Mouse (Mus musculus) heart, adult 2 months (tissue): ENCODE measurements around the gene Klri1. TPM values are rescaled to one million over a fixed set of nuclear protein-coding genes. Genes with fewer than 3 reads are reported as not detected.
"Not testable (repeated sequence)": the region's sequence is repeated elsewhere in the genome, so short reads cannot be mapped to it uniquely, and the experiment has no call there.

Source experiments
- DNase-seq, 2 experiments: peaks; one replicate each; pipeline ENCODE4 v3.0.0; 2021
- H3K27ac ChIP-seq: fragments of 200-600 bp; 2 replicates; pipeline ENCODE4 v1.8.1; 2022
- H3K27me3 ChIP-seq: fragments of 200-500 bp; 2 replicates; pipeline ENCODE4 v1.6.1; 2012; ENCODE audit warnings: mild to moderate bottlenecking, low read length, inconsistent platforms, mixed read lengths; ENCODE audit not compliant: control insufficient read depth, insufficient read depth
- H3K36me3 ChIP-seq: fragments of 200-500 bp; 2 replicates; pipeline ENCODE4 v1.6.1; 2012; ENCODE audit warnings: low read length, inconsistent platforms; ENCODE audit not compliant: control insufficient read depth, insufficient read depth
- H3K4me1 ChIP-seq: fragments of 200-500 bp; 2 replicates; pipeline ENCODE4 v1.6.1; 2011; ENCODE audit warnings: low read length; ENCODE audit not compliant: control insufficient read depth, insufficient read depth
- H3K4me3 ChIP-seq: fragments of 200-600 bp; 2 replicates; pipeline ENCODE4 v1.8.1; 2022
- H3K79me2 ChIP-seq: fragments of 200-500 bp; replicated peaks from 2 replicates; pipeline ENCODE4 v1.6.1; 2012; ENCODE audit warnings: mild to moderate bottlenecking, inconsistent platforms, low read length, moderate library complexity, mixed read lengths; ENCODE audit not compliant: control insufficient read depth, insufficient read depth
- H3K9ac ChIP-seq: fragments of 200-500 bp; 2 replicates; pipeline ENCODE4 v1.6.1; 2012; ENCODE audit warnings: low read depth, mild to moderate bottlenecking, control low read depth, inconsistent platforms, low read length, mixed read lengths
- CTCF ChIP-seq: fragments of 200-600 bp; IDR thresholded peaks from 2 replicates; pipeline ENCODE4 v1.8.1; 2022; ENCODE audit warnings: antibody characterized with exemption, mild to moderate bottlenecking, moderate library complexity
- EP300 ChIP-seq: fragments of 200-500 bp; IDR thresholded peaks from 2 replicates; pipeline ENCODE4 v1.6.1; 2011; ENCODE audit warnings: low read depth, low read length, control low read depth; ENCODE audit not compliant: insufficient read depth
- POLR2A ChIP-seq: fragments of 200-500 bp; IDR thresholded peaks from 2 replicates; pipeline ENCODE4 v1.6.1; 2011; ENCODE audit warnings: mild to moderate bottlenecking, low read depth, low read length, control low read depth; ENCODE audit not compliant: insufficient read depth
- WGBS: fragments of 180-500 bp; shearing (Covaris S2); methylation state at CpG from one replicate; pipeline ENCODE4 v1.1.7; 2018; 5-methylcytosine and 5-hydroxymethylcytosine counted together
- intact Hi-C: fragments of 180-260 bp; cut with DNase I; formaldehyde crosslinking; loops from one replicate; pipeline ENCODE4 v1.15.1; 2025
- polyA plus RNA-seq: library from polyadenylated mRNA; depleted of rRNA; stranded (reverse); fragments of >200 nt; gene quantifications from 2 replicates; pipeline ENCODE4 v1.2.3, GENCODE M21; 2012
- total RNA-seq, 2 experiments: library from RNA; stranded (reverse); gene quantifications; 2 replicates each; pipeline ENCODE4 v1.2.3; 2021

Klri1 gene
- total and polyA plus RNA-seq, 3 experiments: 0.18 TPM; not detected in 2

DNA sequence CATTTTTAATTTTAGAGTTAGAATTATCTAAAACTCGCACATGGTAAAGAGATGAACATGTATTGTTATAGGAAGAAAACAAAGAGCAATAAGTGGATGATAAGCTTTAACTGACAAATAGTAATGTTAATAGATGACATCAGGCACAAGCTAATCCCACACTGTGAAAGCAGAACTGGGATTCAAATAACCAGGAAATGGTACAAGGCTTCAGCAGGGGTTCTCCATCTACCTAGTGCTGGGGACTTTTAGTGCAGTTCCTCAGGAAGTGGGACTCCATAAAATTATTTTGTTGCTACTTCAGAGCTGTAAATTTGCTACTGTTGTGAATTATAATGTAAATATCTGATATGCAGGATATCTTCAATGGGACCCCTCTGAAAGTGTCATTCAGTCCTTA is 10.3 kb upstream of the Klri1 start:
- H3K9ac ChIP-seq: no peak overlapping the region
- TF ChIP-seq CTCF (no peak), EP300 (no peak), POLR2A (no peak)
- intact Hi-C loops: no loop called here
- H3K4me1 ChIP-seq: no peaks in the 10 kb centered on the region
- no peaks in the 10 kb centered on the region for H3K79me2 ChIP-seq
- H3K36me3 ChIP-seq: no peaks in the 10 kb centered on the region
- no peaks in the 10 kb centered on the region for H3K27me3 ChIP-seq
- 80% methylated on average over 1 of the region's 1 CpGs for WGBS
- no peak overlapping the region for H3K27ac ChIP-seq
- DNase-seq: no peak
- H3K4me3 ChIP-seq: no peak overlapping the region

DNA sequence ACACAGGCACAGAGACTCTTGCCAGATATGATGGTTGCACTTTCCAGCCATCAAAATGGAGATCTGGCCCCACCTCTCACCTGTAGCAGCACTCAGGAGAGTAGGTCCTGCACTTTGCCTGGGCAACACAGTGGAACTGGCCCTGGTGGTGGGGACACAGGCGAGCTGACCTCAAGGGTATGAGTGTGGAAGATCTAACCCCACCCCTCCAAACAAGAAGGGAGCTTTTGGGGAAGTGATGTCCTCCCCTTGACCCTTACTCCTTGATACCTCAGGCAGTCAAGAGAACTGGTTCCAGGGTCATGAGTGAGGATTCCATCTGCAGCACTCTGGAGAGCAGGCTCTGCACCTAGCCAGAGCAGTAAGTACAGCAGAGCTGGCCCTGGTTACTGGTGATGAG is 4.5 kb upstream of the Klri1 start:
- intact Hi-C loops: no loop called here
- no peak for TF ChIP-seq CTCF
- no peak for TF ChIP-seq EP300
- TF ChIP-seq POLR2A: no peak
- 50% methylated on average over 1 of the region's 1 CpGs for WGBS

DNA sequence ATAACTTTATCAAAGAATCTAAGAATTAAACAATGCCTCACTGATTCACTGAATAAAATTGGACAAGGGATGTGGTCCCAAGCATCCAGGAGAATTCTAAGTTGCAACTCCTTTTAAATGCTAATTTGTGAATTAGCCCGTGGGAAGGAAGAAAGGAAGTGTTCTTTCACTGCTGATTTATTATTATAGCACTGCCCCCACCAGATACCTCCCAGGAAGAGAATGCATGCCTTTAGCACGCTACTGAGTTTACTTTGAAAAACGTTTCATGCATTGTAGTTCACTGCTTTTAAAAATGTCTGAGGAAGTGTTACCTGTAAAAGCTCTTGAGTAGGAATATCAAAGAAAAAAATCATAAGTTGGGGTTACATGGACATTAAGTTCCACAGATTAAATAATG is 3.6 kb upstream of the Klri1 start:
- no peaks in the 10 kb centered on the region for H3K27me3 ChIP-seq

More for the DNA sequence above, 4.5 kb upstream of the Klri1 start:
- no peaks in the 10 kb centered on the region for H3K36me3 ChIP-seq
- no peak overlapping the region for H3K27ac ChIP-seq
- no peak for DNase-seq
- no peak overlapping the region for H3K9ac ChIP-seq
- H3K4me3 ChIP-seq: no peak overlapping the region
- H3K27me3 ChIP-seq: no peaks in the 10 kb centered on the region
- no peaks in the 10 kb centered on the region for H3K4me1 ChIP-seq
- H3K79me2 ChIP-seq: no peaks in the 10 kb centered on the region

DNA sequence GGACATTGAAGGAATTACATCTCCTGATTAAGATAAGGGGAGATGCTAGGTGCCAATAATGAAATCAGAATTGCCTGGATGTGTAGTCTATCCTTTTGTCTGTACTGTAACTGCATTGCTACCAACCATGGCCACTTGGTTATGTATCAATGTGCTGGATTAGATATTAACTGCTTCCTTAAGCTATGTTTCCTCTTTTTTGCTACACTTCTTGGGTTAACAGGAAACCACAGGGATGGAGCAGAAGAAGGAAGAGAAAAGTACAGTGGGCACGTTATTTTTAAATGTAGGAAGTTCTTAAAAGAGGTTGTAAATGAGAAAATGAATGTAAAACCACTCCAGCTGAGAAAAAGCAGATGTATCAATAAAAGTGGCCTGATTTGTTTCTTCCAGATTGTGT is 3.4 kb downstream of the Klri1 start:
- H3K4me1 ChIP-seq: no peaks in the 10 kb centered on the region
- 26% methylated on average over 1 of the region's 1 CpGs for WGBS
- H3K27ac ChIP-seq: no peak overlapping the region
- no peaks in the 10 kb centered on the region for H3K36me3 ChIP-seq
- H3K27me3 ChIP-seq: no peaks in the 10 kb centered on the region
- H3K9ac ChIP-seq: no peak overlapping the region
- H3K4me3 ChIP-seq: no peak overlapping the region
- TF ChIP-seq EP300: no peak
- no peak for TF ChIP-seq CTCF
- no peak for TF ChIP-seq POLR2A
- DNase-seq: no peak
- H3K79me2 ChIP-seq: no peaks in the 10 kb centered on the region
- intact Hi-C loops: no loop called here

More for the DNA sequence above, 3.6 kb upstream of the Klri1 start:
- Histone ChIP-seq H3K27ac (no peak overlapping the region), H3K9ac (no peak overlapping the region), H3K4me3 (no peak overlapping the region), H3K4me1 (no peaks in the 10 kb centered on the region), H3K36me3 (no peaks in the 10 kb centered on the region), H3K79me2 (no peaks in the 10 kb centered on the region)
- TF ChIP-seq EP300 (no peak), CTCF (no peak), POLR2A (no peak)
- intact Hi-C loops: no loop called here
- DNase-seq: no peak
- WGBS: 29% methylated on average over 3 of the region's 3 CpGs

DNA sequence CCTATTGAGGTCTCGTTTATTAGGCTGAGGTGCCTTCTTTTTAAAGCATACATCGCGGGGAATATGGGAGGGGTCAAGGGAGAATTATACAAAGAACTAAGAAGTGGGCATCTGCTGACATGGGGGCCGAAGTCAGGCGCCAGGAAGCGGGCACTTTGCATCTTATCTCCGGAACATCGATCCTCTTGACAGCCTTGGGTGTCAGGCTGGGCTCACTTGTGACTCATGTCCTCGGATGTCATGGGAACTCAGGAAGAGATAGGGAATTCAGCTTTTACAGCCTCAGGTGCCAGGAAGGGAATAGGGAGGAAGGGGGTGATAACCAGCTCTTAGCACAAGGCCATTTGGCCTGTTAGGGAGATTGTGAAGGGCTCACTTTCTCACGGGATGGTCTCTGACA is 25.5 kb downstream of the Klri1 start:
- WGBS: 44% methylated on average over 10 of the region's 10 CpGs
- intact Hi-C loops, H3K27ac ChIP-seq, H3K79me2 ChIP-seq, H3K4me1 ChIP-seq, H3K9ac ChIP-seq, H3K27me3 ChIP-seq, H3K4me3 ChIP-seq, H3K36me3 ChIP-seq, DNase-seq: not testable (repeated sequence)

DNA sequence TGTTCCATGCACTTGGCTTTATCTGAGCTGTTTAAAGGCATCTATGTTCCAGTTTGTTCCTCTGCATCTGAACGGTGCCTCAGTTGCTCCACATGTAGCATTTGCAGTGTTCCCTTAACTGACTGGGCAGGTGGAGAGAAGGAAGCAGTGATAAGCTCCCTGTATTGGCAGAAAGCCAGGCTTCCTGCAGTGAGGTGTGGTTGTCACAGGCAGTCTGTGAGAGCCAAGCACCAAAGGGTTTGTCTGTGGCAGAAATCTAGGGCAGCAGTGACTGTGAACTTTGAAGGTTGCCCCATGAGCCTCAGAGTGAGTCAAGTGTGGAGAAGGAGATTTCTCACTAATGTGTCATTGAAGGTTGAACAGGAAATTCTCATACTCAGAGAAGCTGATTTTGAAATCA is 36.6 kb downstream of the Klri1 start:
- no peak overlapping the region for H3K9ac ChIP-seq
- H3K27me3 ChIP-seq: no peaks in the 10 kb centered on the region
- 36% methylated on average over 1 of the region's 1 CpGs for WGBS
- intact Hi-C loops: no loop called here
- no peaks in the 10 kb centered on the region for H3K36me3 ChIP-seq
- no peaks in the 10 kb centered on the region for H3K4me1 ChIP-seq
- no peak overlapping the region for H3K4me3 ChIP-seq
- TF ChIP-seq CTCF (no peak), POLR2A (no peak), EP300 (no peak)
- DNase-seq: no peak
- H3K27ac ChIP-seq: no peak overlapping the region
- H3K79me2 ChIP-seq: no peaks in the 10 kb centered on the region

DNA sequence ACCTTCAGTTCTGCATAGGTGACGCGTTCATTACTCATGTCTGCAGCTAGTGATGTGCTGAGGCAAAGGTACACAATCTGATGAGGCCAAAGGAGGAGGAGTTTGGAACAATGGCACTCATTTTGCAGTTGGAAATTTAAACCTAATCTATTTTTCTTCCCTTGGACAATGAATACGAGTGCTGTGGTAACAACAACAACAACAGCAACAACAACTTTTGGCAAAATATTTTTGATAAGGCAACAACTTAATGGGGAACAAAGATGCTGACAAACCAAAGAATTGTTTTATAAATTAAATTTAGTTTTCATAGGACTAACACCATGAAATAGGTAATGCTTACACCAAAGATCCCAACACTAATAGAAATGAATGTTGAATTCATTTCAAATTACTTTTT is 38.1 kb downstream of the Klri1 start, which contains the start of gene Klrc1:
TSS of gene Klrc1 (minus strand) at position 101 of the 400 bp plus-strand sequence.
- Histone ChIP-seq H3K36me3 (no peaks in the 10 kb centered on the region), H3K27ac (no peak within 1 kb of the TSS), H3K79me2 (no peaks in the 10 kb centered on the region), H3K27me3 (no peaks in the 10 kb centered on the region), H3K9ac (no peak within 1 kb of the TSS), H3K4me1 (no peaks in the 10 kb centered on the region), H3K4me3 (no peak within 1 kb of the TSS)
- DNase-seq: no peak
- WGBS: 73% methylated on average over 3 of the region's 3 CpGs
- TF ChIP-seq POLR2A (no peak), CTCF (no peak)
- intact Hi-C loops: no loop called here

DNA sequence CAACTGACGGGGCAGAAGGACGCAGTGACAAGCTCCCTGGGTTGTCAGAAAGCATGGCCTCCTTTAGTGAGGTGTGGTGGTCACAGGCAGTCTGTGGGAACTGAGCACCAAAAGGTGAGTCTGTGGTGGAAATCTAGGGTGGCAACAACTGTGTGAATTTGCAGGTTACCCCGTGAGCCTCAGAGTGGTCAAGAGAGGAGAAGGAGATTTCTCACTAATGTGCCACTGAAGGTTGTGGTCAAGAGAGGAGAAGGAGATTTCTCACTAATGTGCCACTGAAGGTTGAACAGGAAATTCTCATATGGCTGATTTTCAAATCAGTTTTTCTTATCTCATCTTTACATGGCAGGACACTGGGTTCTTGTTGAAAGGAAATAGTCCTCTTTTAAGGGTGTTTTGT is 55.6 kb downstream of the Klri1 start:
- H3K27ac ChIP-seq, H3K27me3 ChIP-seq, DNase-seq, H3K4me3 ChIP-seq, H3K9ac ChIP-seq, intact Hi-C loops, H3K4me1 ChIP-seq, H3K79me2 ChIP-seq, H3K36me3 ChIP-seq: not testable (repeated sequence)
- WGBS: no CpG with 5 or more reads among the region's 3 CpGs

DNA sequence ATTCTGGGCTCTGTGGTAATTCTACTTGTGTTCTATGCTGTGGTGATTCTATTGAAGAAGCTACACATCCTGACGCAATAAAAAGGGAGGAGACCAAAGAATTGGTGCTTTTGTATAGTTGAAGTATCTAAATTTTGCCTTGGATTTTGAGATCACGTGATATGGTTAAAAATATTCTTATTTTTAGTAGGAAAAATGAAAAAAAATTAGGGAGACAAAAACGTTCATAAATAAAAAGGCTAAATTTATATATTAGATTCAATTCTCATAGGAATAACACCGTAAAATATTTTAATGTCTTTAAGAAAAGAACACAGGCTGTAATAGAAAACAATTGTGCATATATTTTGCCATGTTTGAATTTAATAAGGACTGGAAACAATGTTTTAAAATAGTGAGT is 56.3 kb downstream of the Klri1 start, which contains the start of gene Klrc2:
TSS of gene Klrc2 (minus strand) at position 101 of the 400 bp plus-strand sequence.
- DNase-seq, H3K27me3 ChIP-seq, H3K36me3 ChIP-seq, H3K4me1 ChIP-seq, H3K4me3 ChIP-seq, H3K79me2 ChIP-seq, H3K9ac ChIP-seq, H3K27ac ChIP-seq, intact Hi-C loops: not testable (repeated sequence)
- WGBS: 63% methylated on average over 4 of the region's 4 CpGs
